Comparison of ENCODE assay signal across 20 mouse cellular contexts in genomic region chr7:111869337-111869736, GRCm38 (mm10).
A peak's percentile ranks its signal among the peaks of the same experiment; 100 is the strongest.
DNase-seq lines count a peak whose midpoint lies in the region; ATAC-seq lines count a peak whose summit lies in the region.
"Had no signal": no experiment of that assay in that cellular context is flagged by ENCODE, and none has a peak within 500 bp of the region (broad histone marks: within the 10 kb centered on the region; RNA-seq: fewer than 3 reads in every experiment).

No protein-coding gene starts in this region.

- intact Hi-C loops in left cerebral cortex, postnatal 25 days (cut with DNase I), result loop anchor here (2.0 kb wide), 1 partner anchor 87 kb away; no protein-coding TSS in a partner anchor

- ATAC-seq in frontal cortex, adult (ENCODE audit: low TSS enrichment), result peak; percentile 89
- ATAC-seq: forebrain, embryonic 14.5 days; hindbrain, embryonic 16.5 days; Patski had no signal

- DNase-seq in frontal cortex, postnatal 25 days (ENCODE audit: low spot score in 2 of 2), result no peak
- DNase-seq in left cerebral cortex, postnatal 25 days (ENCODE audit: low spot score in 2 of 2), result peak; percentile 21 to 64
- DNase-seq in left cerebral cortex, adult 11 months (ENCODE audit: low spot score), result no peak
- DNase-seq in brain, adult 2 months (ENCODE audit: low read depth, low spot score), result peak; percentile 77
- peak; percentile 60 for DNase-seq in telencephalon, adult 2 months (ENCODE audit: low read depth, low spot score)
- no peak for DNase-seq in cerebellum, adult 8-10 months
- DNase-seq: adrenal gland, postnatal 10 days; adrenal gland, postnatal 36 days; B cell, adult 2 months; cerebellum, adult 11-12 months; cerebellum, adult 9-10 months; cerebellum, postnatal 14 days; gastrocnemius, adult 2 months; gastrocnemius, postnatal 14 days; heart, adult 11 months; heart, postnatal 36 days had no signal

Comparison
In these comparisons a context has a peak if more than half of its experiments do, and no peak if none do; other contexts are left out.
1. DNase-seq: peak in left cerebral cortex, postnatal 25 days (2 of 2), brain, adult 2 months (single experiment) and telencephalon, adult 2 months (single experiment); none in frontal cortex, postnatal 25 days (0 of 2), left cerebral cortex, adult 11 months (single experiment) and cerebellum, adult 8-10 months (single experiment).